Mouse (Mus musculus): ENCODE measurements around the gene Timm17a. TPM values are rescaled to one million over a fixed set of nuclear protein-coding genes. Genes with fewer than 3 reads are reported as not detected.

Timm17a gene
- polyA plus RNA-seq (2015; fragmentation: Nextera tagmentation; extraction: Ambion mirVana): 186 and 190 TPM in 2 replicates

DNA sequence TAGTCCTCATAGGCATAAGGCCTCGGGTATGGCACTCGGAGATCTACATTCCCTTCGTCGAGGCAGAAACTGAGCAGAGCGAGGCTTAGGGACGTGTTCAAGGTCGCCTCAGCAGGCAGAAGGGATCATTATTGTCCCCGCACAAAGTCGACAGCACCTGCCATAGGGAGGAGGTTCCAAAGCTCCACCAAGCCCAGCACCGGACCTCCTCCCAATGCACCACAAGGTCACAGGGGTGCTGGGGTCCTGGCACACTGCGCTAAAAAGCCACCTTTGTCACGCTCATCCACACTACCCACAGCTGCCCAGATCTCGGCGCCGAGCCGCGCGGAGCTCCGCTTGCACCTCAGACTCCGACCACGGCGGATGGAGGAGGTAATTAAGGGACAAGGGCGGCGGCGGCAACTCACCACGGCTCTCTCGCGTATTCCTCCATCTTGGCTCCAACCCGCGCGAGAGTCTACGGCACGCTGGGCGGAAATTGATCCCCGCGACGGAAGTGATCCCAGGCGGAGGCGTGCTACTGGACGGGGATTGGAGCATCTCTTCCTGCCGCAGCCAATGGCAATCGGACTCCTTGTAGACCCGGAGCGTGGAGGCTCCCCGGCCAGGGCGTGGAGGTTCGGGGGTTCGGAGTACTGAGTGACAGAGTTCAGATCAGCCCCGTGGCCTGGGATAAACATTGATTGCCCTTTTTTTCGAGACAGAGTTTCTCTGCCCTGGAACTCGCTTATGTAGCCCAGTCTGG, at the start of gene Timm17a:
TSS of gene Timm17a (minus strand) at position 495 of the 748 bp plus-strand sequence.
- Histone ChIP-seq H3K36me3 (peaks cover 13% of the 10 kb centered on the region), H3K27me3 (no peaks in the 10 kb centered on the region), H3K9ac (peak within 1 kb of the TSS; percentile 94), H3K4me1 (peaks cover 17% of the 10 kb centered on the region), H3K4me3 (peak within 1 kb of the TSS; percentile 83), H3K4me2 (peak within 1 kb of the TSS; percentile 64), H3K27ac (peak within 1 kb of the TSS; percentile 89), H3K9me3 (no peaks in the 10 kb centered on the region)
- ATAC-seq (ENCODE audit: insufficient number of reproducible peaks, low FRiP score, low TSS enrichment, low read depth): peak; percentile 97
- under 1% methylated on average over 51 of the region's 51 CpGs for WGBS

GRCm38 (mm10) chr1:135362115-135362514, 48.5 kb upstream of the Timm17a start:
- no peak overlapping the region for H3K4me2 ChIP-seq
- no peaks in the 10 kb centered on the region for H3K9me3 ChIP-seq
- no peak overlapping the region for H3K4me3 ChIP-seq
- H3K4me1 ChIP-seq: no peaks in the 10 kb centered on the region
- no peaks in the 10 kb centered on the region for H3K36me3 ChIP-seq
- ATAC-seq (ENCODE audit: insufficient number of reproducible peaks, low FRiP score, low TSS enrichment, low read depth): no peak
- no peak overlapping the region for H3K9ac ChIP-seq
- H3K27me3 ChIP-seq: no peaks in the 10 kb centered on the region
- no peak overlapping the region for H3K27ac ChIP-seq

DNA sequence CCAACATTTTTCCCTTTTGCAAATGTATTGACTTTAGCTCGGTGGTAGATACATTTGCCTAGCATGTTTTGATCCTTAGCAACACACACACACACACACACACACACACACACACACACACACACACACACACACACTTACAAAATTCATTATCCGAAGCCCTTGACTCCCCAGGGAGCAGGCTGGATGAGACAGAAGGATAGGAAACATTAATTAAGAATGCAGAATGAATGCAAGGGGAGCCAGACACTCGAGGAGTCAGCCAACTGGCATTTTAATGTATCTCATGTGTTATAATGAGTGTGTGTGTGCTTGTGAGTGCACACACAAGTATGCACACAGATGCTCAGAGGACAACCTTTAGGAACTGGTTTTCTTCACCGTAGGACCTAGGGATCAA, 47.9 kb upstream of the Timm17a start:
- no peaks in the 10 kb centered on the region for H3K27me3 ChIP-seq
- no peak for ATAC-seq (ENCODE audit: insufficient number of reproducible peaks, low FRiP score, low TSS enrichment, low read depth)
- WGBS: 77% methylated on average over 4 of the region's 4 CpGs
- H3K4me1 ChIP-seq: no peaks in the 10 kb centered on the region
- H3K9me3 ChIP-seq: no peaks in the 10 kb centered on the region
- H3K4me3 ChIP-seq: no peak overlapping the region
- no peak overlapping the region for H3K4me2 ChIP-seq
- H3K36me3 ChIP-seq: no peaks in the 10 kb centered on the region
- H3K9ac ChIP-seq: no peak overlapping the region
- H3K27ac ChIP-seq: no peak overlapping the region

DNA sequence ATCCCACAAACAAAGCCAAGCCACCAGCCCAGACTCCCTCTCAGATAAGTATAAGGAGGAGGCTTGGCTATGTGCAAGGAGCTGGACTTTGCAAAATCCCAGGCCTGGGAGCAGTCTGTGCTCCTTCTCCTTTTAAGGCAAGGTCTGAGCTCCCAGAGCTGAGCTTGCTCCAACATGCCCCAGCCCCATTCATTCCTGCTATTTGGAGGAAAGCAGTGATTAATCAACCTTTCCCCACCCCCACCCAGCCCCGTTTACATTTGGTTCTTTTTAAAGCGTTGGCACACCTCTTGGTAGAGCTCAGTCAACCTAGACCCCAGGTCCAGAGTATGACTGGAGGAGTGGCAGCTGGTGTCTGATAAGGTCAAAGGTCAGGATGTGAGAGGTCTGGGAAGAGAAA, 45.5 kb upstream of the Timm17a start:
- Histone ChIP-seq H3K4me1 (no peaks in the 10 kb centered on the region), H3K4me2 (no peak overlapping the region), H3K4me3 (no peak overlapping the region), H3K9ac (no peak overlapping the region), H3K27me3 (no peaks in the 10 kb centered on the region), H3K27ac (no peak overlapping the region), H3K9me3 (no peaks in the 10 kb centered on the region), H3K36me3 (no peaks in the 10 kb centered on the region)
- no peak for ATAC-seq (ENCODE audit: insufficient number of reproducible peaks, low FRiP score, low TSS enrichment, low read depth)
- WGBS: 17% methylated on average over 2 of the region's 2 CpGs

DNA sequence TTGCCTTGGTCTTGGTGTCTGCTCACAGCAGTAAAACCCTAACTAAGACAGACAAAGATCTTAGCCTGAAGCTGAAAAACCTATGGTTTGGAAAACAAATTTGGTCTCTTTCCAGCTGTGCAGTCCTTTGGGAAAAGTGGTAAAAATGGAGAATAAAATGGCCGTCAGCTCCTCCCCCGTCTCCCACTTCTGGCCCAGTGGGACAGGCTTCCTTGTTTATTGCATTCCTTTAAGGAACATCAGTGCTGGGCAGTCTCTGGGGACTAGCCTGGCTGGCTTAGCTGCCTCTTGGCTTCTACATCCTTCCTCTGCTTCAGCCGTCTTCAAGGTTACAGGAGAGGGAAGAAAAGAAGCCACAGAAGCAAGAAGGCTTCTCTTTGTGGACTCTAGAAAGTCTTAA, 38.4 kb upstream of the Timm17a start:
- Histone ChIP-seq H3K4me1 (no peaks in the 10 kb centered on the region), H3K4me2 (no peak overlapping the region), H3K9ac (no peak overlapping the region), H3K9me3 (no peaks in the 10 kb centered on the region), H3K4me3 (no peak overlapping the region), H3K27ac (no peak overlapping the region), H3K36me3 (no peaks in the 10 kb centered on the region), H3K27me3 (no peaks in the 10 kb centered on the region)
- no peak for ATAC-seq (ENCODE audit: insufficient number of reproducible peaks, low FRiP score, low TSS enrichment, low read depth)
- WGBS: 50% methylated on average over 3 of the region's 3 CpGs

DNA sequence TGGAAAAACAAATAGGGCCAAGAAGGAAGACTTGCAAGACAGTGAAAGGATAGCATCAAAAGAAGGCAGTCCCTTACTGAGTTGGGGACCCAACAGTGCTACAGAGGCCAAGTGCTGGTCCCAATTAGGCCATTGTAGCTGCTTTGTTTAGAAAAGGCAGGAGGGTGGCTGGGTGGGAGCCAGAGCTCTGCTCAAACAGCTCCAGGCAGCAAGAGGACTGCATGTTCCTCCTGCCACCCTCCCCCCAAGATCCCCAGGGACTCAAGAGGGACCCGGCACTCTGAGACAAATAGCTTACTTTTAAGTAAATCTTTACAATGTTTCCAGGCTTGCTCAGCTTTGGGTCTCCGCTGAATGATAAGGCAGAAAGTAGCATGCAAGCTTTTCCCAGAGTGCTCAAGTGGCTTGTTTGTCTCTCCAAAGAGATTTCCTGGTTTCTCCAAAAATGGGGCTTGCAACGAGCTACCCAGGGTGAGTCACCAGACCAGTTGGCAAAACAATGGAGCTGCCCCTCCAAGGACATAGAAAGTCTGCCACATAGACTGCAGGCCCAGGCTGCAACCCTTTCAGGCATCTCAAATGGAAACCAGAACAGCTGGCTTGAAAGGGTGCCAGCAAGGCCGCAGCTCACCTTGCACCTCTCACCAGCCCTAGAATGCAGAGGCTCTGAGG, 34.1 kb upstream of the Timm17a start:
- no peak for ATAC-seq (ENCODE audit: insufficient number of reproducible peaks, low FRiP score, low TSS enrichment, low read depth)
- Histone ChIP-seq H3K27ac (no peak overlapping the region), H3K4me2 (no peak overlapping the region), H3K9me3 (no peaks in the 10 kb centered on the region), H3K4me1 (no peaks in the 10 kb centered on the region), H3K27me3 (no peaks in the 10 kb centered on the region), H3K9ac (no peak overlapping the region), H3K4me3 (no peak overlapping the region), H3K36me3 (no peaks in the 10 kb centered on the region)
- WGBS: 49% methylated on average over 4 of the region's 4 CpGs

DNA sequence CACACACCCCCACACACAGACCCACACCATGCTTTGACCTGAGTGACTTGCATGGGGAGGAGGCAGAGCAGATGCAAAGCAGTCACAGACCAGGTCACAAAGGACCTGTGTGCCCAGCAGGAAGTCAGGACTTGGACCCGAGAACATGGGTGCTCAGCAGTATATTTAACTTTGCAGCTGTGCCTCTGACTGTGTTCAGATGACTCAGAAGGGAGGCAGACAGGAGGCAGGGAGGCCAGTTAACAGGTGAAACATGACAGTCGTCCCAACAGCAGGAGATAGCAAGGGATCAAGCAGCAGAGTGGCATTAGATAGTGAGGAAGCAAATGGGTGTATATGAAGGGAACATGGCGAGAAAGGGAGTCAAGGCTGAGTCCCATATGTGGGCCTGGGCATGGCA, 33.3 kb upstream of the Timm17a start:
- Histone ChIP-seq H3K9ac (no peak overlapping the region), H3K27ac (no peak overlapping the region), H3K9me3 (no peaks in the 10 kb centered on the region), H3K4me2 (no peak overlapping the region), H3K36me3 (no peaks in the 10 kb centered on the region), H3K27me3 (no peaks in the 10 kb centered on the region), H3K4me3 (no peak overlapping the region), H3K4me1 (no peaks in the 10 kb centered on the region)
- 61% methylated on average over 3 of the region's 3 CpGs for WGBS
- no peak for ATAC-seq (ENCODE audit: insufficient number of reproducible peaks, low FRiP score, low TSS enrichment, low read depth)

GRCm38 (mm10) chr1:135344026-135344425, 30.4 kb upstream of the Timm17a start:
- Histone ChIP-seq H3K9ac (no peak overlapping the region), H3K4me2 (no peak overlapping the region), H3K36me3 (no peaks in the 10 kb centered on the region), H3K27me3 (no peaks in the 10 kb centered on the region), H3K9me3 (no peaks in the 10 kb centered on the region), H3K4me3 (no peak overlapping the region), H3K27ac (no peak overlapping the region), H3K4me1 (no peaks in the 10 kb centered on the region)
- no peak for ATAC-seq (ENCODE audit: insufficient number of reproducible peaks, low FRiP score, low TSS enrichment, low read depth)
- WGBS: 59% methylated on average over 4 of the region's 4 CpGs

DNA sequence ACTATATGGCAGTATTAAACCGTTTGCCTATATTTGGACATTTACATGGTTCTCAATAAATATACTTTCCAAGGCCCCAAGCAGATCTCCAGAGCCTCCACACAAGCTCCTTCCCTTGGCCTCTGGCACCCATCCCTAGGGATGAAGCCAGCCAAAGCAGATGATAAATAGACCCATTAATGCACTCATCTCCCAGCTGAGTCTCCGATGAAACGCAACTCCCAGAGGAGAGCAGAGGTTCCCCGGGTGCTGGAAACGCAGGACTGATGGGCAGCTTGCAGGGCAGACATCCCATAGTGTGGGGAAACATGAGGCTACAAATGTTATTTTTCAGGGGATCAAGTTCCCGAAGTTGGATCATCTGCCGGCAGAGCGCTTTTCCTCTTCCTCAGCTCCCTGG, 28.4 kb upstream of the Timm17a start:
- WGBS: 78% methylated on average over 8 of the region's 8 CpGs
- H3K27ac ChIP-seq: no peak overlapping the region
- H3K9me3 ChIP-seq: no peaks in the 10 kb centered on the region
- H3K4me1 ChIP-seq: no peaks in the 10 kb centered on the region
- no peak for ATAC-seq (ENCODE audit: insufficient number of reproducible peaks, low FRiP score, low TSS enrichment, low read depth)
- H3K36me3 ChIP-seq: no peaks in the 10 kb centered on the region
- H3K4me2 ChIP-seq: no peak overlapping the region
- H3K27me3 ChIP-seq: no peaks in the 10 kb centered on the region
- H3K9ac ChIP-seq: no peak overlapping the region
- H3K4me3 ChIP-seq: no peak overlapping the region

GRCm38 (mm10) chr1:135330578-135330977, 17.0 kb upstream of the Timm17a start:
- no peak for ATAC-seq (ENCODE audit: insufficient number of reproducible peaks, low FRiP score, low TSS enrichment, low read depth)

GRCm38 (mm10) chr1:135328368-135328767, 14.8 kb upstream of the Timm17a start:
- Histone ChIP-seq H3K9ac (no peak overlapping the region), H3K36me3 (no peaks in the 10 kb centered on the region), H3K9me3 (no peaks in the 10 kb centered on the region), H3K4me2 (no peak overlapping the region), H3K4me1 (peaks cover 12% of the 10 kb centered on the region), H3K27ac (no peak overlapping the region), H3K27me3 (no peaks in the 10 kb centered on the region), H3K4me3 (no peak overlapping the region)
- no peak for ATAC-seq (ENCODE audit: insufficient number of reproducible peaks, low FRiP score, low TSS enrichment, low read depth)
- WGBS: 56% methylated on average over 5 of the region's 5 CpGs

More at GRCm38 (mm10) chr1:135330578-135330977, 17.0 kb upstream of the Timm17a start:
- Histone ChIP-seq H3K4me2 (no peak overlapping the region), H3K27me3 (no peaks in the 10 kb centered on the region), H3K4me3 (no peak overlapping the region), H3K36me3 (no peaks in the 10 kb centered on the region), H3K4me1 (no peaks in the 10 kb centered on the region), H3K9ac (no peak overlapping the region), H3K9me3 (no peaks in the 10 kb centered on the region), H3K27ac (no peak overlapping the region)
- WGBS: 67% methylated on average over 6 of the region's 6 CpGs

DNA sequence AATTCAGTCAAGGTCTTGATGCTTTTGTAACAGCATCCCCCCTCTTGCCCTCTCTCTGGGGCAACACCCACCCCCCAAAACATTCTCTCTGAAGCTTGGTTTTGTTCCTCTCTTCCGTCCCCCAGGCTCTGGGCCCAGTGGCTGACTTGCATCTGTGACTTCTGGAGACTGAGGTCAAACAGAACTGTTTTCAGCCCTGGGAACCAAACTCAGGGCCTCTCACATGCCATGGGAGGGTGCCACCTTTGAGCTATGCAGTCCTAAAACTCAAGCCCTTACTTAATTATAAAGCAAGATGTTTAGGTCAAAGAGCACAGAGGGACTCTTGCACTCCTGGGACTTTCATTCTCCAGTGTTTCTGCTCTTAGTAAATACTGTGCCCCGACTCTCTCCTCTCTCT, 12.4 kb upstream of the Timm17a start:
- Histone ChIP-seq H3K4me1 (peaks cover 12% of the 10 kb centered on the region), H3K4me2 (no peak overlapping the region), H3K27me3 (no peaks in the 10 kb centered on the region), H3K27ac (no peak overlapping the region), H3K36me3 (no peaks in the 10 kb centered on the region), H3K9me3 (no peaks in the 10 kb centered on the region), H3K4me3 (no peak overlapping the region), H3K9ac (no peak overlapping the region)
- ATAC-seq (ENCODE audit: insufficient number of reproducible peaks, low FRiP score, low TSS enrichment, low read depth): no peak
- 73% methylated on average over 2 of the region's 2 CpGs for WGBS

Measured in limb, embryonic 15.5 days (tissue).